Mouse (Mus musculus) liver, adult 2 months (tissue): ENCODE results near the gene Pde6d.

Experiments
- CTCF ChIP-seq: fragments of 200-500 bp; IDR thresholded peaks from 2 replicates; pipeline ENCODE4 v1.5.1; 2011; ENCODE audit warnings: low read depth, low read length, control low read depth
- POLR2A ChIP-seq: fragments of 200-500 bp; IDR thresholded peaks from 2 replicates; pipeline ENCODE4 v1.6.1; 2011; ENCODE audit warnings: low read length, control low read depth; ENCODE audit not compliant: insufficient read depth; ENCODE audit errors: extremely low read depth

DNA sequence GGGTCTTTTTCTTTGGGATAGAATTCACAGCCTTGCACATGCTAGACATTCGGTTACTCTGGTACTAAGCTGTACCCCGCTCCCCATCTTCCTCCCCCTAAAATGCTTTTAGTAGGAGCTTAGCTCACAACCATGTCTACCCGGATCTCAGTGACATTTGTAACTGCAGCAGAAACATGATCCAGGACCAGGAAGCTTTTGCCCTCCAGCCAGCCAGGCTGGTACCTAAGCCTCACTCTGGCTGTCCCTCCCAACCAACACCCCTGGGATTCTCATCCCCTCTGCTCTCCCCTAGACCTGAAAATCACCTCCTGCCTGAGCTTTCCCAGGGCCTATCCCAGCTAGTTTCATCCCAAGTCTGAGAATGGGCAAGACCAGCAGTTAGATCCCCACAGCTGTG, 88.6 kb downstream of the Pde6d start:
- TF ChIP-seq POLR2A (no peak), CTCF (no peak)
